Comparison of ENCODE assay signal across 28 mouse cellular contexts in the genomic region with DNA sequence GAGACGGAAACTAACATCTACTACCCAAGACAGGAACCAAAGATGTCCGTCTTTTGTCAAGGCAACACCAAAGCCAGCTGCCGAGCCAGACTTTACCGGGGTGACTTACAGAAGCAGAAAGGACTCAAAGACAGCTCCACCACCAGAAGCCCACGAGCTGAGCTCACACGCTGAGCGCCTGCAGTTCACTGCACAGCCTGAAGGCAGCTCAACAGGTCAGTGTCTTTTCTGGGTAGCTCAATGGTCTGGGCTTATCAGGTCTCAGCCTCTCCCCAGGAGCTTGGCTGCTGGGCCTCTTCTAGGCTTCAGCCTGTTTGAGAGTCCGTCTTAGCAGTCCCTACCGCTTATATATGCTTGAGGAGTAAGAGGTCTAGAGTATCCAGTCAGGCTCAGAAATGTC. TPM values are rescaled to one million over a fixed set of nuclear protein-coding genes. Genes with fewer than 3 reads are reported as not detected.
DNase-seq lines count a peak whose midpoint lies in the region; ATAC-seq lines count a peak whose summit lies in the region.
"Had no signal": no experiment of that assay in that cellular context is flagged by ENCODE, and none has a peak within 500 bp of the region (broad histone marks: within the 10 kb centered on the region; RNA-seq: fewer than 3 reads in every experiment).

No protein-coding gene starts in this region.

- no peak for ATAC-seq in midbrain, embryonic 11.5 days (ENCODE audit: low FRiP score)
- no peak for ATAC-seq in midbrain, embryonic 16.5 days
- peak; percentile 67; the same call in 1 of the 2 replicates for ATAC-seq in megakaryocyte-erythroid progenitor cell, adult 5-6 weeks (replicated peaks; ENCODE audit: low FRiP score, low TSS enrichment, poor library complexity, severe bottlenecking)
- no peak for ATAC-seq in liver, embryonic 12.5 days
- ATAC-seq: CD4-positive, CD25-positive, alpha-beta regulatory T cell, adult 4 months; forebrain, embryonic 14.5 days; forebrain, postnatal 0 days; hindbrain, postnatal 0 days; inflammation-experienced regulatory T-cells, adult 6 months had no signal

- no peak overlapping the region for H3K4me3 ChIP-seq in midbrain, embryonic 11.5 days (ENCODE audit: low read depth, low read length)
- no peak overlapping the region for H3K4me3 ChIP-seq in midbrain, embryonic 16.5 days (ENCODE audit: low read depth, low read length)
- no peak overlapping the region for H3K4me3 ChIP-seq in liver, embryonic 12.5 days
- H3K4me3 ChIP-seq: embryonic facial prominence, embryonic 12.5 days; embryonic facial prominence, embryonic 15.5 days; gastrocnemius, adult 2 months; heart, embryonic 12.5 days; heart, embryonic 15.5 days had no signal

- no peaks in the 10 kb centered on the region for H3K27me3 ChIP-seq in midbrain, embryonic 11.5 days (ENCODE audit: control insufficient read depth, insufficient read depth, low read length)
- H3K27me3 ChIP-seq in midbrain, embryonic 16.5 days (ENCODE audit: control insufficient read depth, insufficient read depth, low read depth, low read length), result no peaks in the 10 kb centered on the region
- no peaks in the 10 kb centered on the region for H3K27me3 ChIP-seq in liver, embryonic 12.5 days (replicated peaks)
- H3K27me3 ChIP-seq: embryonic facial prominence, embryonic 12.5 days; embryonic facial prominence, embryonic 15.5 days; heart, embryonic 12.5 days; heart, embryonic 15.5 days had no signal

- no peak overlapping the region for H3K9ac ChIP-seq in midbrain, embryonic 11.5 days (ENCODE audit: low read length)
- H3K9ac ChIP-seq in midbrain, embryonic 16.5 days (ENCODE audit: low read depth, low read length), result no peak overlapping the region
- no peak overlapping the region for H3K9ac ChIP-seq in liver, embryonic 12.5 days
- H3K9ac ChIP-seq: embryonic facial prominence, embryonic 12.5 days; embryonic facial prominence, embryonic 15.5 days; forebrain, postnatal 0 days; heart, embryonic 12.5 days; heart, embryonic 15.5 days; hindbrain, embryonic 14.5 days had no signal

- no peaks in the 10 kb centered on the region for H3K9me3 ChIP-seq in midbrain, embryonic 11.5 days (ENCODE audit: control insufficient read depth, low read length)
- no peaks in the 10 kb centered on the region for H3K9me3 ChIP-seq in midbrain, embryonic 16.5 days (replicated peaks; ENCODE audit: control insufficient read depth, low read length, poor library complexity, severe bottlenecking)
- no peaks in the 10 kb centered on the region for H3K9me3 ChIP-seq in liver, embryonic 12.5 days (replicated peaks)
- H3K9me3 ChIP-seq: embryonic facial prominence, embryonic 12.5 days; embryonic facial prominence, embryonic 15.5 days; heart, embryonic 12.5 days; heart, embryonic 15.5 days had no signal

- peak; percentile 70 for DNase-seq in midbrain, embryonic 11.5 days (ENCODE audit: low spot score, missing footprints)
- peak; percentile 39 for DNase-seq in ES-CJ7 (ENCODE audit: low read depth, low spot score)
- no peak for DNase-seq in layer of hippocampus, adult 11-12 months (ENCODE audit: low spot score)
- DNase-seq: adrenal gland, postnatal 10 days; adrenal gland, postnatal 36 days; cerebellum, adult 18-20 months; cerebellum, adult 9-10 months; cerebellum, postnatal 25 days; forebrain, postnatal 0 days; gastrocnemius, adult 2 months; gastrocnemius, postnatal 14 days; heart, adult 18-20 months; heart, postnatal 10 days; heart, postnatal 4 days had no signal

- no peaks in the 10 kb centered on the region for H3K4me1 ChIP-seq in midbrain, embryonic 11.5 days (ENCODE audit: control insufficient read depth, insufficient read depth, low read length)
- no peaks in the 10 kb centered on the region for H3K4me1 ChIP-seq in midbrain, embryonic 16.5 days (ENCODE audit: control insufficient read depth, insufficient read depth, low read length)
- no peaks in the 10 kb centered on the region for H3K4me1 ChIP-seq in liver, embryonic 12.5 days
- H3K4me1 ChIP-seq: embryonic facial prominence, embryonic 12.5 days; embryonic facial prominence, embryonic 15.5 days; heart, embryonic 12.5 days; heart, embryonic 15.5 days had no signal

- peaks cover 8% of the 10 kb centered on the region for H3K36me3 ChIP-seq in midbrain, embryonic 11.5 days (ENCODE audit: control insufficient read depth, insufficient read depth, low read length)
- H3K36me3 ChIP-seq in midbrain, embryonic 16.5 days (ENCODE audit: control insufficient read depth, insufficient read depth, low read length), result peaks cover 24% of the 10 kb centered on the region
- H3K36me3 ChIP-seq in liver, embryonic 12.5 days, result peaks cover 95% of the 10 kb centered on the region

- no peak overlapping the region for H3K27ac ChIP-seq in midbrain, embryonic 11.5 days (ENCODE audit: low read depth, low read length)
- no peak overlapping the region for H3K27ac ChIP-seq in midbrain, embryonic 16.5 days (ENCODE audit: low read length)
- no peak overlapping the region for H3K27ac ChIP-seq in liver, embryonic 12.5 days
- H3K27ac ChIP-seq: embryonic facial prominence, embryonic 12.5 days; embryonic facial prominence, embryonic 15.5 days; gastrocnemius, adult 2 months; heart, embryonic 15.5 days; hindbrain, embryonic 14.5 days; hindbrain, postnatal 0 days had no signal

- 92% methylated on average over 9 of the region's 9 CpGs for WGBS in midbrain, embryonic 11.5 days
- 91% methylated on average over 9 of the region's 9 CpGs for WGBS in midbrain, embryonic 16.5 days
- WGBS in liver, embryonic 12.5 days (ENCODE audit: insufficient replicate concordance), result 81% methylated on average over 9 of the region's 9 CpGs

- H3K4me2 ChIP-seq in midbrain, embryonic 11.5 days, result no peak overlapping the region
- H3K4me2 ChIP-seq in midbrain, embryonic 16.5 days (ENCODE audit: low read length), result no peak overlapping the region
- H3K4me2 ChIP-seq in liver, embryonic 12.5 days, result no peak overlapping the region
- H3K4me2 ChIP-seq: embryonic facial prominence, embryonic 12.5 days; embryonic facial prominence, embryonic 15.5 days; heart, embryonic 12.5 days; heart, embryonic 15.5 days; hindbrain, embryonic 14.5 days had no signal

RNA-seq across cellular contexts. Expression of gene Rbm28, which starts 31.7 kb away (rescaled TPM):
- 60.5 and 64.4 TPM in 2 replicates for polyA plus RNA-seq in midbrain, embryonic 11.5 days (2014; fragmentation: Nextera tagmentation; extraction: Ambion mirVana)
- polyA plus RNA-seq in midbrain, embryonic 16.5 days (2015; fragmentation: Nextera tagmentation; extraction: Ambion mirVana), result 43.1 and 43.4 TPM in 2 replicates
- total RNA-seq in megakaryocyte-erythroid progenitor cell, adult 5-6 weeks (2014; fragmentation: Nextera tagmentation), result 70.5 and 81.2 TPM in 2 replicates
- 63.8 and 71.0 TPM in 2 replicates for total RNA-seq in megakaryocyte-erythroid progenitor cell, adult 5-6 weeks (2017)
- polyA plus RNA-seq in liver, embryonic 12.5 days (2016; fragmentation: Nextera tagmentation; extraction: Ambion mirVana), result 23.2 and 27.2 TPM in 2 replicates

RNA-seq across cellular contexts. Expression of gene Prrt4, which starts 46.3 kb away (rescaled TPM):
- 0.53 and 0.58 TPM in 2 replicates for polyA plus RNA-seq in midbrain, embryonic 11.5 days (2014; fragmentation: Nextera tagmentation; extraction: Ambion mirVana)
- 11.4 and 11.6 TPM in 2 replicates for polyA plus RNA-seq in midbrain, embryonic 16.5 days (2015; fragmentation: Nextera tagmentation; extraction: Ambion mirVana)
- total RNA-seq in megakaryocyte-erythroid progenitor cell, adult 5-6 weeks (2014; fragmentation: Nextera tagmentation), result not detected in 2 replicates
- total RNA-seq in megakaryocyte-erythroid progenitor cell, adult 5-6 weeks (2017), result not detected in 2 replicates
- polyA plus RNA-seq in liver, embryonic 12.5 days (2016; fragmentation: Nextera tagmentation; extraction: Ambion mirVana), result 0.07 and 0.12 TPM in 2 replicates
- total RNA-seq: common myeloid progenitor, adult 5-6 weeks; MEL had no signal
- polyA plus RNA-seq: inflammation-experienced regulatory T-cells, adult 6 months had no signal
